Mouse (Mus musculus) liver, embryonic 12.5 days (tissue): Measurements from ENCODE around the gene Kazn. TPM values are rescaled to one million over a fixed set of nuclear protein-coding genes. Genes with fewer than 3 reads are reported as not detected.

ENCODE experiments used
- ATAC-seq: fragments of 200-750 bp; cut with Nextera tagmentation; 2 replicates; pipeline ENCODE4 v1.8.0; 2017; ENCODE audit warnings: moderate number of reproducible peaks, mild to moderate bottlenecking, moderate library complexity
- H3K27ac ChIP-seq: fragments of 300-500 bp; sonication (generic); 2 replicates; pipeline ENCODE4 v1.5.1; 2016; ENCODE audit warnings: mild to moderate bottlenecking
- H3K27me3 ChIP-seq: fragments of 300-500 bp; sonication (generic); replicated peaks from 2 replicates; pipeline ENCODE4 v1.6.1; 2016; ENCODE audit warnings: mild to moderate bottlenecking, moderate library complexity
- H3K36me3 ChIP-seq: fragments of 300-500 bp; sonication (generic); 2 replicates; pipeline ENCODE4 v1.6.1; 2016; ENCODE audit warnings: mild to moderate bottlenecking, moderate library complexity
- H3K4me1 ChIP-seq: fragments of 300-500 bp; sonication (generic); 2 replicates; pipeline ENCODE4 v1.6.1; 2016
- H3K4me2 ChIP-seq: fragments of 300-500 bp; sonication (generic); 2 replicates; pipeline ENCODE4 v1.6.1; 2016; ENCODE audit warnings: mild to moderate bottlenecking, moderate library complexity
- H3K4me3 ChIP-seq: fragments of 300-500 bp; sonication (generic); 2 replicates; pipeline ENCODE4 v1.5.1; 2016; ENCODE audit warnings: mild to moderate bottlenecking, moderate library complexity
- H3K9ac ChIP-seq: fragments of 300-500 bp; sonication (generic); 2 replicates; pipeline ENCODE4 v1.6.1; 2016; ENCODE audit warnings: mild to moderate bottlenecking, moderate library complexity
- H3K9me3 ChIP-seq: fragments of 300-500 bp; sonication (generic); replicated peaks from 2 replicates; pipeline ENCODE4 v1.6.1; 2016; ENCODE audit warnings: mild to moderate bottlenecking, moderate library complexity
- WGBS: fragments of 180-500 bp; shearing (Covaris S2); methylation state at CpG from one replicate; pipeline ENCODE4 v1.1.7; 2016; ENCODE audit not compliant: insufficient replicate concordance; 5-methylcytosine and 5-hydroxymethylcytosine counted together
- polyA plus RNA-seq: library from polyadenylated mRNA; unstranded; fragments of >200 nt; fragmentation: Nextera tagmentation; extraction: Ambion mirVana; gene quantifications from 2 replicates; pipeline ENCODE4 v1.2.1, GENCODE M21; 2016

Kazn gene
- polyA plus RNA-seq, 1 experiment from 2014 or later: 2.8 TPM

- 71% methylated on average over 6 of the region's 6 CpGs for WGBS
Measured at GRCm38 (mm10) chr4:142217048-142217447, 22.2 kb downstream of the Kazn start.

GRCm38 (mm10) chr4:142215760-142216159 is 23.4 kb downstream of the Kazn start:
- H3K4me3 ChIP-seq: no peak overlapping the region
- H3K27me3 ChIP-seq: no peaks in the 10 kb centered on the region
- 63% methylated on average over 7 of the region's 7 CpGs for WGBS
- H3K9me3 ChIP-seq: no peaks in the 10 kb centered on the region
- ATAC-seq: peak; percentile 36; the same call in 1 of the 2 replicates
- H3K4me1 ChIP-seq: peaks cover 19% of the 10 kb centered on the region
- H3K9ac ChIP-seq: no peak overlapping the region
- H3K4me2 ChIP-seq: no peak overlapping the region
- no peaks in the 10 kb centered on the region for H3K36me3 ChIP-seq
- H3K27ac ChIP-seq: no peak overlapping the region

More at GRCm38 (mm10) chr4:142217048-142217447, 22.2 kb downstream of the Kazn start:
- H3K9ac ChIP-seq: no peak overlapping the region
- no peak for ATAC-seq
- no peak overlapping the region for H3K4me2 ChIP-seq
- no peaks in the 10 kb centered on the region for H3K9me3 ChIP-seq
- H3K4me1 ChIP-seq: peaks cover 31% of the 10 kb centered on the region
- H3K27ac ChIP-seq: no peak overlapping the region
- H3K27me3 ChIP-seq: no peaks in the 10 kb centered on the region
- H3K4me3 ChIP-seq: no peak overlapping the region
- H3K36me3 ChIP-seq: no peaks in the 10 kb centered on the region

GRCm38 (mm10) chr4:142214532-142214931 is 24.7 kb downstream of the Kazn start:
- no peaks in the 10 kb centered on the region for H3K9me3 ChIP-seq
- WGBS: 66% methylated on average over 6 of the region's 6 CpGs
- no peak overlapping the region for H3K27ac ChIP-seq
- H3K27me3 ChIP-seq: no peaks in the 10 kb centered on the region
- no peak for ATAC-seq
- H3K4me1 ChIP-seq: peaks cover 16% of the 10 kb centered on the region; the same call in 1 of the 2 replicates
- no peak overlapping the region for H3K4me3 ChIP-seq
- H3K4me2 ChIP-seq: no peak overlapping the region
- H3K9ac ChIP-seq: no peak overlapping the region
- no peaks in the 10 kb centered on the region for H3K36me3 ChIP-seq

- Histone ChIP-seq H3K4me2 (no peak overlapping the region), H3K27me3 (no peaks in the 10 kb centered on the region), H3K9ac (no peak overlapping the region), H3K4me1 (peaks cover 16% of the 10 kb centered on the region; the same call in 1 of the 2 replicates), H3K4me3 (no peak overlapping the region), H3K9me3 (no peaks in the 10 kb centered on the region), H3K27ac (no peak overlapping the region), H3K36me3 (0 out of 2 replicates have a peak, but pooled peaks cover 4% of the 10 kb centered on the region)
- 76% methylated on average over 9 of the region's 9 CpGs for WGBS
- ATAC-seq: no peak
Measured at GRCm38 (mm10) chr4:142212425-142212824, 26.8 kb downstream of the Kazn start.

GRCm38 (mm10) chr4:142209884-142210283 is 29.3 kb downstream of the Kazn start:
- Histone ChIP-seq H3K36me3 (0 out of 2 replicates have a peak, but pooled peaks cover 4% of the 10 kb centered on the region), H3K9me3 (no peaks in the 10 kb centered on the region), H3K4me3 (no peak overlapping the region), H3K4me2 (no peak overlapping the region), H3K4me1 (0 out of 2 replicates have a peak, but pooled peaks cover 5% of the 10 kb centered on the region), H3K9ac (no peak overlapping the region), H3K27ac (no peak overlapping the region), H3K27me3 (no peaks in the 10 kb centered on the region)
- no peak for ATAC-seq
- 26% methylated on average over 9 of the region's 9 CpGs for WGBS

GRCm38 (mm10) chr4:142209476-142209875 is 29.7 kb downstream of the Kazn start:
- Histone ChIP-seq H3K27me3 (no peaks in the 10 kb centered on the region), H3K9me3 (no peaks in the 10 kb centered on the region), H3K36me3 (0 out of 2 replicates have a peak, but pooled peaks cover 4% of the 10 kb centered on the region), H3K4me3 (no peak overlapping the region), H3K4me1 (0 out of 2 replicates have a peak, but pooled peaks cover 4% of the 10 kb centered on the region), H3K4me2 (no peak overlapping the region), H3K9ac (no peak overlapping the region), H3K27ac (no peak overlapping the region)
- ATAC-seq: no peak
- WGBS: 55% methylated on average over 7 of the region's 7 CpGs

- H3K4me1 ChIP-seq: no peaks in the 10 kb centered on the region
- H3K27ac ChIP-seq: no peak overlapping the region
- 0 out of 2 replicates have a peak, but pooled peaks cover 4% of the 10 kb centered on the region for H3K36me3 ChIP-seq
- H3K9me3 ChIP-seq: no peaks in the 10 kb centered on the region
- H3K4me3 ChIP-seq: no peak overlapping the region
- no peak overlapping the region for H3K4me2 ChIP-seq
- 79% methylated on average over 6 of the region's 6 CpGs for whole genome bisulfite sequencing
- ATAC-seq: no peak
- H3K27me3 ChIP-seq: no peaks in the 10 kb centered on the region
- H3K9ac ChIP-seq: no peak overlapping the region
Measured at GRCm38 (mm10) chr4:142205693-142206092, 33.5 kb downstream of the Kazn start.

- Histone ChIP-seq H3K4me3 (no peak overlapping the region), H3K4me1 (no peaks in the 10 kb centered on the region), H3K36me3 (no peaks in the 10 kb centered on the region), H3K9me3 (no peaks in the 10 kb centered on the region), H3K27ac (no peak overlapping the region), H3K9ac (no peak overlapping the region), H3K27me3 (no peaks in the 10 kb centered on the region), H3K4me2 (no peak overlapping the region)
- ATAC-seq: no peak
- 62% methylated on average over 6 of the region's 6 CpGs for WGBS
Measured at GRCm38 (mm10) chr4:142196626-142197025, 42.6 kb downstream of the Kazn start.

GRCm38 (mm10) chr4:142193780-142194179 is 45.4 kb downstream of the Kazn start:
- ATAC-seq: no peak
- Histone ChIP-seq H3K4me3 (no peak overlapping the region), H3K36me3 (no peaks in the 10 kb centered on the region), H3K9ac (no peak overlapping the region), H3K9me3 (no peaks in the 10 kb centered on the region), H3K27ac (no peak overlapping the region), H3K27me3 (no peaks in the 10 kb centered on the region), H3K4me1 (no peaks in the 10 kb centered on the region), H3K4me2 (no peak overlapping the region)
- WGBS: 73% methylated on average over 7 of the region's 7 CpGs

GRCm38 (mm10) chr4:142193151-142193578 is 46.0 kb downstream of the Kazn start:
- H3K4me1 ChIP-seq: no peaks in the 10 kb centered on the region
- ATAC-seq: no peak
- H3K4me2 ChIP-seq: no peak overlapping the region
- no peaks in the 10 kb centered on the region for H3K9me3 ChIP-seq
- H3K27me3 ChIP-seq: no peaks in the 10 kb centered on the region
- no peak overlapping the region for H3K9ac ChIP-seq
- 77% methylated on average over 8 of the region's 8 CpGs for WGBS
- no peaks in the 10 kb centered on the region for H3K36me3 ChIP-seq
- no peak overlapping the region for H3K27ac ChIP-seq
- no peak overlapping the region for H3K4me3 ChIP-seq

- Histone ChIP-seq H3K4me2 (no peak overlapping the region), H3K4me1 (no peaks in the 10 kb centered on the region), H3K9ac (no peak overlapping the region), H3K36me3 (no peaks in the 10 kb centered on the region), H3K9me3 (no peaks in the 10 kb centered on the region), H3K4me3 (no peak overlapping the region), H3K27ac (no peak overlapping the region), H3K27me3 (no peaks in the 10 kb centered on the region)
- no peak for ATAC-seq
- WGBS: 77% methylated on average over 8 of the region's 8 CpGs
Measured at GRCm38 (mm10) chr4:142189960-142190359, 49.2 kb downstream of the Kazn start.

GRCm38 (mm10) chr4:142188501-142188900 is 50.7 kb downstream of the Kazn start:
- H3K9ac ChIP-seq: no peak overlapping the region
- WGBS: 67% methylated on average over 2 of the region's 2 CpGs
- no peak for ATAC-seq
- no peak overlapping the region for H3K4me3 ChIP-seq
- no peaks in the 10 kb centered on the region for H3K4me1 ChIP-seq
- no peaks in the 10 kb centered on the region for H3K9me3 ChIP-seq
- H3K36me3 ChIP-seq: no peaks in the 10 kb centered on the region
- no peak overlapping the region for H3K27ac ChIP-seq
- H3K27me3 ChIP-seq: no peaks in the 10 kb centered on the region
- no peak overlapping the region for H3K4me2 ChIP-seq

- WGBS: 80% methylated on average over 3 of the region's 3 CpGs
- Histone ChIP-seq H3K4me1 (peaks cover 2% of the 10 kb centered on the region; the same call in 1 of the 2 replicates), H3K9ac (no peak overlapping the region), H3K27ac (no peak overlapping the region), H3K4me2 (no peak overlapping the region), H3K9me3 (no peaks in the 10 kb centered on the region), H3K27me3 (no peaks in the 10 kb centered on the region), H3K4me3 (no peak overlapping the region), H3K36me3 (no peaks in the 10 kb centered on the region)
- no peak for ATAC-seq
Measured at GRCm38 (mm10) chr4:142186155-142186554, 53.0 kb downstream of the Kazn start.
